Mouse (Mus musculus) ovary, adult 10 weeks (tissue): ENCODE measurements around the gene Sepsecs. TPM values are rescaled to one million over a fixed set of nuclear protein-coding genes. Genes with fewer than 3 reads are reported as not detected.

Experiments
- polyA plus RNA-seq: library from polyadenylated mRNA; stranded (reverse); fragments of 350-450 nt; fragmentation: Illumina TruSeq; extraction: RNeasy Lipid Tissue Mini Kit (QIAGEN cat#74804); gene quantifications from one replicate; pipeline ENCODE4 v1.2.3, GENCODE M21; 2014

The Sepsecs gene
- polyA plus RNA-seq = 20.8 TPM

DNA sequence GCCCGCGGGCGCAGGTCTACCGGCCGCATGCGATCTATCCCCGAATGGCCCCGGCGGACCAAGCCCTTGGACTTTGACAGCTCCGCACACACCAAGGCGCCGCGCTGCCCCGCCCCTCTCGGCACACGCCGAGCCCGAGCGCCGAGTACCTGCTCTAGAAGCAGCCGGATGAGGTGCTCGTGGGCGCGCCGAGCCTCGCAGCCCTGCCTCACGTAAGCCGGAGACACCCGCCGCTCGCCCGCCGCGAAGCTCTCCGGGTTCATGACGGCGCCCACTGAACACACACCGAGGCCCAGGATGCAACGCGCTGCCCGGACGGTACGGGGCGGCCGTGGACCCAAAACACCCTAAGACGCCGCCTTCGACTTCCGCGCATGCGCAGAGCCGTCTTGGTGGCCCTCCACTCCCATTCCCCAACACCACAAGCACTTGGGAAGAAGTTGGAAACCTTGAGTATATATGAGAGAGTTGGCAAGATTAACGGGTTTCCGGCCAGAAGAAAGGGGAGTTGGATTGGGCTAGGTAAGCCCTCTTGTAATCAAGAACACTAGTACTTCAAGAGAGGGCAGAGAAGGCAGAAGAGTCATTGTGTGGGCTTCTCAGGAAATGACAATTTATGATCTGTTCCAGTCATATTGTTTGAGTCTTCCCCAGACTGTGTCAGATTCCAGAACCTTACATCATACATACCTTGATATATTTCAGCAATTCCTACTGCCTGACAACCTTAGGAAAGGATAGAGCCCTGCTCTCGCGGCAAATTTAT is at the start of gene Sepsecs:
Gene Sepsecs, minus strand, starts transcription at position 283 of the 766 bp plus-strand sequence.

Other genes with a start within 250 kb of the Sepsecs start
- 7.0 TPM for gene Ccdc149, start 198.2 kb downstream of the Sepsecs start, polyA plus RNA-seq
- gene Lgi2, start 103.2 kb downstream of the Sepsecs start, polyA plus RNA-seq = 9.1 TPM
- gene Pi4k2b, start 71.9 kb upstream of the Sepsecs start, polyA plus RNA-seq = 25.3 TPM
- 20.2 TPM for gene Zcchc4, start 105.7 kb upstream of the Sepsecs start, polyA plus RNA-seq
- 201 TPM for gene Anapc4, start 164.3 kb upstream of the Sepsecs start, polyA plus RNA-seq